Mouse (Mus musculus) midbrain, embryonic 13.5 days (tissue): Measurements from ENCODE around the gene Asic3. TPM values are rescaled to one million over a fixed set of nuclear protein-coding genes. Genes with fewer than 3 reads are reported as not detected.

ENCODE experiments used
- ATAC-seq: fragments of 200-750 bp; cut with Nextera tagmentation; 2 replicates; pipeline ENCODE4 v1.8.0; 2017; ENCODE audit warnings: mild to moderate bottlenecking, moderate TSS enrichment, moderate library complexity
- H3K27ac ChIP-seq: fragments of 300-500 bp; sonication (generic); 2 replicates; pipeline ENCODE4 v1.5.1; 2015; ENCODE audit warnings: inconsistent platforms, mild to moderate bottlenecking, moderate library complexity
- H3K27me3 ChIP-seq: fragments of 300-500 bp; sonication (generic); 2 replicates; pipeline ENCODE4 v1.6.1; 2015; ENCODE audit warnings: mild to moderate bottlenecking, inconsistent platforms
- H3K36me3 ChIP-seq: fragments of 300-500 bp; sonication (generic); 2 replicates; pipeline ENCODE4 v1.6.1; 2015; ENCODE audit warnings: mild to moderate bottlenecking, inconsistent platforms
- H3K4me1 ChIP-seq: fragments of 300-500 bp; sonication (generic); replicated peaks from 2 replicates; pipeline ENCODE4 v1.6.1; 2015; ENCODE audit warnings: inconsistent platforms
- H3K4me2 ChIP-seq: fragments of 300-500 bp; sonication (generic); replicated peaks from 2 replicates; pipeline ENCODE4 v1.6.1; 2015; ENCODE audit warnings: moderate library complexity, mild to moderate bottlenecking, inconsistent platforms
- H3K4me3 ChIP-seq: fragments of 300-500 bp; sonication (generic); replicated peaks from 2 replicates; pipeline ENCODE4 v1.5.1; 2015; ENCODE audit warnings: mild to moderate bottlenecking, inconsistent platforms
- H3K9ac ChIP-seq: fragments of 300-500 bp; sonication (generic); replicated peaks from 2 replicates; pipeline ENCODE4 v1.6.1; 2015; ENCODE audit warnings: mild to moderate bottlenecking, inconsistent platforms
- H3K9me3 ChIP-seq: fragments of 300-500 bp; sonication (generic); 2 replicates; pipeline ENCODE4 v1.6.1; 2016; ENCODE audit warnings: mild to moderate bottlenecking, inconsistent platforms
- WGBS: fragments of 180-500 bp; shearing (Covaris S2); methylation state at CpG from one replicate; pipeline ENCODE4 v1.1.7; 2015; 5-methylcytosine and 5-hydroxymethylcytosine counted together
- polyA plus RNA-seq: library from polyadenylated mRNA; unstranded; fragments of >200 nt; fragmentation: Nextera tagmentation; extraction: Ambion mirVana; gene quantifications from 2 replicates; pipeline ENCODE4 v1.2.1, GENCODE M21; 2015

Asic3 gene
- polyA plus RNA-seq, 1 experiment from 2014 or later, result not detected

DNA sequence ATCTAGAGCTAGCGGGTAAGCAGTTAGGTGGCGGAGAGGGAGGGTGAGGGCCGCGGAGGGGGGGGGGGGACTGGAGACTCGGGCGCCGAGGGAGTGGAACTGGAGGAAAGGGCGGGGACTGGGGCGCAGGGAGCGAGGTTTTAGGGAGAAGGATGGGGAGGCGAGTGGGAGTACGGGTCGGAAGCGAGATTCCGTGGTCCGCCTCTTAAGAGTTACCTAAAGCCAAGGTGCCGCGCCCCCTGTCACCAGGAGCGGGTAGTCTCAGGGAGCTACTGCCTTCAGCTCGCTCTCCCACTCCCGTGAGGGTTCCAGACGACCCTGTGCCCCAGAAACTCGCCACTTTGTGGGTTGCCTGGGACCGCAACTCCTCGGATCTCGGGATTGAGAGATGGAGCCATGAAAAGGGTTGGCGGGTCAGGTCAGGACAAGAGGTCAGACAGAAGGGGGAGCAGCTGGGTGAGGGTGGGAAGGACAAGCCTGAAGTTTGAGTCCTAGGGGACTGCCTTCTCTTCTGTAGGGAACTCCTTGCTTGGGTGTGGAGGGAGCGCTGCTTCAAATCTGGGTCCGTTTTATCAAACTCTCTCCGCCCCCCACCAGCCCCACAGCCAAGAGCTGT is 12.3 kb downstream of the Asic3 start:
- ATAC-seq, result no peak
- Histone ChIP-seq H3K4me3 (peak overlapping the region; percentile 67), H3K27ac (peak overlapping the region; percentile 91; the same call in 1 of the 2 replicates), H3K27me3 (peaks cover 11% of the 10 kb centered on the region), H3K4me1 (peaks cover 64% of the 10 kb centered on the region), H3K9ac (peak overlapping the region; percentile 74), H3K4me2 (peak overlapping the region; percentile 74), H3K36me3 (peaks cover 21% of the 10 kb centered on the region), H3K9me3 (no peaks in the 10 kb centered on the region)
- 2% methylated on average over 17 of the region's 30 CpGs for WGBS

DNA sequence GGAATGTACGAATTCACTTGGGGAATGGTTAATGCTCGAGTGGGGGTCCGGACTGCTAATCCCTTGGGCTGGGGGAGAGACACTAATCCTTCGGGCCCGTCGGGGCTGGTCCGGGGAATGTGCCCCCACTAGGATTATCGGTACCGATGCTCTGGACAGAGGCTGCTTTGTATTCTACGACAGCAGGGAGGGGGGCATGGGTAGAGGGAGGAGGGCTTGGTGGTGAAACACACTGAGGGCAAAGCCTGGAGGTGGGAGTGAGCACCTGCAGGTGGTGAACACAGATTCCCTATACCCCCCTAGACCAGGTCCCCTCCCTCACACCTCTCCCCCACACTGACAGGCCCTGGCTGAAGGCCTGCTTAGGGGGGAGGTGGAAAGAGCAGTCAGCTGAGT is 12.8 kb downstream of the Asic3 start:
- H3K4me2 ChIP-seq, result peak overlapping the region; percentile 74
- peak overlapping the region; percentile 67 for H3K4me3 ChIP-seq
- H3K27ac ChIP-seq, result peak overlapping the region; percentile 91; the same call in 1 of the 2 replicates
- H3K27me3 ChIP-seq, result peaks cover 11% of the 10 kb centered on the region
- under 1% methylated on average over 10 of the region's 10 CpGs for whole genome bisulfite sequencing
- peaks cover 64% of the 10 kb centered on the region for H3K4me1 ChIP-seq
- no peaks in the 10 kb centered on the region for H3K9me3 ChIP-seq
- H3K9ac ChIP-seq, result peak overlapping the region; percentile 74
- no peak for ATAC-seq
- H3K36me3 ChIP-seq, result peaks cover 21% of the 10 kb centered on the region

- no peak overlapping the region for H3K27ac ChIP-seq
- H3K4me2 ChIP-seq, result peak overlapping the region; percentile 74
- 12% methylated on average over 9 of the region's 9 CpGs for whole genome bisulfite sequencing
- H3K4me3 ChIP-seq, result peak overlapping the region; percentile 67
- H3K9ac ChIP-seq, result peak overlapping the region; percentile 74
- no peak for ATAC-seq
- H3K9me3 ChIP-seq, result no peaks in the 10 kb centered on the region
- peaks cover 11% of the 10 kb centered on the region for H3K27me3 ChIP-seq
- peaks cover 23% of the 10 kb centered on the region for H3K36me3 ChIP-seq
- H3K4me1 ChIP-seq, result peaks cover 62% of the 10 kb centered on the region
Observed at GRCm38 (mm10) chr5:24426556-24427284, 13.5 kb downstream of the Asic3 start.

GRCm38 (mm10) chr5:24427285-24427633 is 14.1 kb downstream of the Asic3 start:
- Histone ChIP-seq H3K9me3 (no peaks in the 10 kb centered on the region), H3K27ac (no peak overlapping the region), H3K9ac (no peak overlapping the region; the same call in 1 of the 2 replicates), H3K4me2 (peak overlapping the region; percentile 74), H3K27me3 (peaks cover 11% of the 10 kb centered on the region), H3K36me3 (peaks cover 29% of the 10 kb centered on the region), H3K4me3 (peak overlapping the region; percentile 2; the same call in 1 of the 2 replicates), H3K4me1 (peaks cover 57% of the 10 kb centered on the region)
- WGBS, result 15% methylated on average over 12 of the region's 12 CpGs
- no peak for ATAC-seq

- peaks cover 36% of the 10 kb centered on the region for H3K36me3 ChIP-seq
- peak overlapping the region; percentile 42 for H3K9ac ChIP-seq
- H3K9me3 ChIP-seq, result no peaks in the 10 kb centered on the region
- peaks cover 49% of the 10 kb centered on the region for H3K4me1 ChIP-seq
- H3K27ac ChIP-seq, result no peak overlapping the region
- H3K27me3 ChIP-seq, result peaks cover 11% of the 10 kb centered on the region
- peak overlapping the region; percentile 74 for H3K4me2 ChIP-seq
- 7% methylated on average over 13 of the region's 15 CpGs for WGBS
- peak overlapping the region; percentile 6; the same call in 1 of the 2 replicates for H3K4me3 ChIP-seq
- no peak for ATAC-seq
Observed at GRCm38 (mm10) chr5:24427981-24428402, 14.8 kb downstream of the Asic3 start.

DNA sequence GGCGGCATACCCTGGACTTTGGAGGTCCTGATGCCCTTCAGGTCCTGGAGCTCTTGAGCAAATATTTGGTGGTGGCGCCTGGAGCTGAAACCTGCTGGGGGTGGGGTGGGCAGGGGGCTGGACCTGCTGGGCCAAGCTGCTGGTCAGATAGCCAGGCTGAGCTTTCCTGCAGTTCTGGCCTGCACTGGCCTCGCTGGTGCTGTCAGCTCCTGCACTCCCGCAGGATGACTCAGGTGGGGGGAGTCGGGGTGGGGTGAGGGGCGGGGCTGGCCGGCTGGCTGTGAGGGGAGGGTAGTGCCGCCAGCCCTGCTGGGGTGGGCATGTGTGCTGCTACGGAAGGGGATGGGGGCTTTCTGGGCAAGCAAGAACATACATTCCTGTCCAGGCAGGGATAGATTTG is 15.4 kb downstream of the Asic3 start:
- no peak for ATAC-seq
- 0 out of 2 replicates have a peak overlapping the region, but pooled peaks have one; percentile 74 for H3K4me2 ChIP-seq
- no peak overlapping the region for H3K27ac ChIP-seq
- WGBS, result 19% methylated on average over 9 of the region's 9 CpGs
- peaks cover 48% of the 10 kb centered on the region for H3K4me1 ChIP-seq
- H3K9ac ChIP-seq, result peak overlapping the region; percentile 42
- no peaks in the 10 kb centered on the region for H3K9me3 ChIP-seq
- no peak overlapping the region for H3K4me3 ChIP-seq
- H3K27me3 ChIP-seq, result peaks cover 11% of the 10 kb centered on the region
- peaks cover 41% of the 10 kb centered on the region for H3K36me3 ChIP-seq

GRCm38 (mm10) chr5:24433993-24434392 is 20.8 kb downstream of the Asic3 start:
- peaks cover 77% of the 10 kb centered on the region for H3K36me3 ChIP-seq
- H3K9ac ChIP-seq, result no peak overlapping the region
- H3K4me2 ChIP-seq, result no peak overlapping the region
- no peaks in the 10 kb centered on the region for H3K27me3 ChIP-seq
- H3K4me3 ChIP-seq, result no peak overlapping the region
- 0 out of 2 replicates have a peak, but pooled peaks cover under 1% of the 10 kb centered on the region for H3K4me1 ChIP-seq
- ATAC-seq, result no peak
- WGBS, result 92% methylated on average over 8 of the region's 8 CpGs
- H3K27ac ChIP-seq, result no peak overlapping the region
- H3K9me3 ChIP-seq, result no peaks in the 10 kb centered on the region

- Histone ChIP-seq H3K36me3 (peaks cover 59% of the 10 kb centered on the region), H3K27ac (no peak overlapping the region), H3K4me3 (no peak overlapping the region), H3K4me1 (peaks cover 19% of the 10 kb centered on the region), H3K9me3 (no peaks in the 10 kb centered on the region), H3K9ac (no peak overlapping the region), H3K4me2 (no peak overlapping the region), H3K27me3 (no peaks in the 10 kb centered on the region)
- ATAC-seq, result no peak
- WGBS, result 96% methylated on average over 8 of the region's 8 CpGs
Observed at GRCm38 (mm10) chr5:24441187-24441586, 28.0 kb downstream of the Asic3 start.

GRCm38 (mm10) chr5:24442029-24442428 is 28.8 kb downstream of the Asic3 start:
- Histone ChIP-seq H3K9ac (no peak overlapping the region), H3K4me1 (peaks cover 25% of the 10 kb centered on the region), H3K4me3 (no peak overlapping the region), H3K27me3 (no peaks in the 10 kb centered on the region), H3K9me3 (no peaks in the 10 kb centered on the region), H3K4me2 (no peak overlapping the region), H3K36me3 (peaks cover 56% of the 10 kb centered on the region), H3K27ac (no peak overlapping the region)
- no peak for ATAC-seq
- 90% methylated on average over 9 of the region's 9 CpGs for WGBS

GRCm38 (mm10) chr5:24443204-24443603 is 30.0 kb downstream of the Asic3 start:
- WGBS, result 95% methylated on average over 7 of the region's 7 CpGs

GRCm38 (mm10) chr5:24443927-24444326 is 30.7 kb downstream of the Asic3 start:
- Histone ChIP-seq H3K36me3 (peaks cover 50% of the 10 kb centered on the region), H3K27ac (no peak overlapping the region), H3K27me3 (peaks cover 6% of the 10 kb centered on the region; the same call in 1 of the 2 replicates), H3K9ac (peak overlapping the region; percentile 98), H3K4me2 (peak overlapping the region; percentile 95), H3K4me1 (peaks cover 37% of the 10 kb centered on the region), H3K9me3 (no peaks in the 10 kb centered on the region), H3K4me3 (peak overlapping the region; percentile 94)
- no peak for ATAC-seq
- WGBS, result 89% methylated on average over 12 of the region's 12 CpGs

More at GRCm38 (mm10) chr5:24443204-24443603, 30.0 kb downstream of the Asic3 start:
- H3K4me1 ChIP-seq, result peaks cover 37% of the 10 kb centered on the region
- no peaks in the 10 kb centered on the region for H3K27me3 ChIP-seq
- H3K4me3 ChIP-seq, result no peak overlapping the region
- H3K9me3 ChIP-seq, result no peaks in the 10 kb centered on the region
- peaks cover 56% of the 10 kb centered on the region for H3K36me3 ChIP-seq
- H3K9ac ChIP-seq, result no peak overlapping the region; the same call in 1 of the 2 replicates
- H3K4me2 ChIP-seq, result no peak overlapping the region
- no peak for ATAC-seq
- H3K27ac ChIP-seq, result no peak overlapping the region

GRCm38 (mm10) chr5:24444746-24445427 is 31.7 kb downstream of the Asic3 start, which contains the start of gene Fastk:
Gene Fastk, minus strand, starts transcription at chr5:24445287.
- peak within 1 kb of the TSS; percentile 95 for H3K4me2 ChIP-seq
- peak within 1 kb of the TSS; percentile 91 for H3K27ac ChIP-seq
- under 1% methylated on average over 60 of the region's 60 CpGs for WGBS
- ATAC-seq, result peak; percentile 84
- H3K4me1 ChIP-seq, result peaks cover 37% of the 10 kb centered on the region
- peaks cover 40% of the 10 kb centered on the region for H3K36me3 ChIP-seq
- H3K9me3 ChIP-seq, result no peaks in the 10 kb centered on the region
- peaks cover 10% of the 10 kb centered on the region; the same call in 1 of the 2 replicates for H3K27me3 ChIP-seq
- peak within 1 kb of the TSS; percentile 94 for H3K4me3 ChIP-seq
- H3K9ac ChIP-seq, result peak within 1 kb of the TSS; percentile 98
